Mouse (Mus musculus) bone marrow, adult 2 months (tissue): ENCODE data around the gene Gen1. TPM values are rescaled to one million over a fixed set of nuclear protein-coding genes. Genes with fewer than 3 reads are reported as not detected.

Experiments
- H3K27ac ChIP-seq: fragments of 200-500 bp; 2 replicates; pipeline ENCODE4 v1.5.1; 2012; ENCODE audit warnings: low read depth, mild to moderate bottlenecking, control low read depth, inconsistent platforms, low read length; ENCODE audit not compliant: control insufficient read depth, poor library complexity, insufficient read depth
- H3K4me1 ChIP-seq: fragments of 200-500 bp; 2 replicates; pipeline ENCODE4 v1.6.1; 2011; ENCODE audit warnings: low read length; ENCODE audit not compliant: control insufficient read depth, insufficient read depth
- H3K4me3 ChIP-seq: fragments of 200-500 bp; replicated peaks from 2 replicates; pipeline ENCODE3; 2011; ENCODE audit warnings: mild to moderate bottlenecking, low read depth, low read length, control low read depth; ENCODE audit not compliant: control insufficient read depth
- CTCF ChIP-seq: fragments of 200-500 bp; IDR thresholded peaks from 2 replicates; pipeline ENCODE4 v1.5.1; 2011; ENCODE audit warnings: low read length, control low read depth; ENCODE audit not compliant: control insufficient read depth, insufficient read depth
- POLR2A ChIP-seq: fragments of 200-500 bp; IDR thresholded peaks from 2 replicates; pipeline ENCODE4 v1.6.1; 2011; ENCODE audit warnings: low read depth, mild to moderate bottlenecking, control low read depth, low read length, borderline replicate concordance; ENCODE audit not compliant: control insufficient read depth
- WGBS: fragments of 180-500 bp; shearing (Covaris S2); methylation state at CpG from one replicate; pipeline ENCODE4 v1.1.7; 2018; 5-methylcytosine and 5-hydroxymethylcytosine counted together
- polyA plus RNA-seq: library from polyadenylated mRNA; stranded (reverse); fragments of >200 nt; gene quantifications from 2 replicates; pipeline ENCODE4 v1.2.4, GENCODE M21; 2011; ENCODE audit warnings: low replicate concordance; ENCODE audit not compliant: missing spikeins, insufficient read depth, insufficient read length

The Gen1 gene
- polyA plus RNA-seq, 1 experiment: 6.2 TPM

- TF ChIP-seq POLR2A (no peak), CTCF (no peak)
- no peak overlapping the region for H3K27ac ChIP-seq
- no peaks in the 10 kb centered on the region for H3K4me1 ChIP-seq
- WGBS: 94% methylated on average over 1 of the region's 1 CpGs
- H3K4me3 ChIP-seq: no peak overlapping the region
Observed at GRCm38 (mm10) chr12:11247460-11247859, 18.1 kb downstream of the Gen1 start.

GRCm38 (mm10) chr12:11235996-11236395, 29.6 kb downstream of the Gen1 start:
- TF ChIP-seq CTCF (no peak), POLR2A (no peak)
- H3K4me1 ChIP-seq: no peaks in the 10 kb centered on the region
- WGBS: 31% methylated on average over 2 of the region's 2 CpGs
- H3K27ac ChIP-seq: no peak overlapping the region
- no peak overlapping the region for H3K4me3 ChIP-seq

GRCm38 (mm10) chr12:11230267-11230666, 35.3 kb downstream of the Gen1 start:
- Histone ChIP-seq H3K4me3 (no peak overlapping the region), H3K4me1 (no peaks in the 10 kb centered on the region; the same call in 1 of the 2 replicates), H3K27ac (no peak overlapping the region)
- TF ChIP-seq POLR2A (no peak), CTCF (no peak)
- 30% methylated on average over 2 of the region's 2 CpGs for WGBS

DNA sequence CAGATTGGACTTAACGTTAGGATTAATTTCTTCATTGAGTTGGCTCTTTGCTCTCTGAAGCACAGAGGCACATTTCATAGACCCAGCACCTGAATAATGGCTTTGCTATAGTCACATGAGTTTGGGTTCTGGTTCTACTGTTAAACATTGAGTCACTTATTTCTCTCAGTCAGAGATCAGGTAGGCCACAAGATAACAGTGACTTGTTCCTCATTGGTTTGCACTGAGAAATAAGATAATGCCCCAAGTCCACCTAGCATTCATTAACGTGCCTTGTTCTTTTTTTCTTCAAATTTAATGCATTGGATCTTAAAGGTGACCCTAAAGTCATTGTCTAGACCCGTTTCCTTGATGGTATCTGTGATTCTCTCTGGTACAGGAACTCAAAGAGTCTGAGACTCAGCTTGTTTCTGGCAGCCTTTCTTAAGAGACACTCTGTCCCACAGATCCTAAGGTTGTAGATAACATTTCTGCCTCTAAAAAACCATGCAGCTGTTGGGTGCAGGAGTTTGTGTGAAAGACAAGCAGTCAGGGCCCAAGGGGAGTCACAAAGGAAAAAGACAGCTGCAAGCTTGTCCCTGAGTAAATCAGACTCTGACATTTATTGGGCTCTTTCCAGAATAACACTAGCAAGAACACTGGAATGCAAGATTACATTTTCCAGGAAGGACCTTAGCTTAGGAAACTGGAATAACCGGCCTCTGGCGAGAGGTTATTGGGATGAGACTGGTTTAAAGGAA, 38.9 kb downstream of the Gen1 start:
- WGBS: 79% methylated on average over 5 of the region's 5 CpGs
- H3K4me1 ChIP-seq: no peaks in the 10 kb centered on the region; the same call in 1 of the 2 replicates
- H3K27ac ChIP-seq: no peak overlapping the region
- no peak overlapping the region for H3K4me3 ChIP-seq
- TF ChIP-seq CTCF (no peak), POLR2A (no peak)

GRCm38 (mm10) chr12:11226123-11226522, 39.5 kb downstream of the Gen1 start:
- 64% methylated on average over 1 of the region's 1 CpGs for WGBS
- no peaks in the 10 kb centered on the region; the same call in 1 of the 2 replicates for H3K4me1 ChIP-seq
- H3K27ac ChIP-seq: no peak overlapping the region
- no peak overlapping the region for H3K4me3 ChIP-seq
- no peak for TF ChIP-seq POLR2A
- no peak for TF ChIP-seq CTCF

DNA sequence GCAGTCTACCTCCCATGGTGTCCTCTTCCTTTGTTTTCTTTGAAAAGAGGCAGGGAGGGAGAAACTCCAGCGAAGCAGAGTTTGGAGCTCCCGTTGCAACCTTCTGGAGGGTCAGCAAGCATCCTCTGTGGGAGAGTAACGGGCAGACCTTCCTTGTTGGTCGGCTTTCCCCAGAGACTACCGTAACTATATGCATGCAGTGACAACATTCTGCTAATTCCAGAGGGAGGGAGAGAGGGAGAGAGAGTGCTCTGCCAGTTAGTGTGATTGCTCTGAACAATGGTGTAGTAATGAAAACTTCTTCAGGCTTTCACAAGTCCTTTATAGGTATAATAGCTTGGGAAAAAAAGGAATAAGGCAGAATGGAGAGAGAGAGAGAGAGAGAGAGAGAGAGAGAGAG, 40.9 kb downstream of the Gen1 start:
- Histone ChIP-seq H3K4me1 (no peaks in the 10 kb centered on the region), H3K27ac (no peak overlapping the region), H3K4me3 (no peak overlapping the region)
- TF ChIP-seq CTCF: no peak
- TF ChIP-seq POLR2A: no peak
- 54% methylated on average over 5 of the region's 5 CpGs for WGBS

- no peaks in the 10 kb centered on the region for H3K4me1 ChIP-seq
- no peak for TF ChIP-seq CTCF
- 88% methylated on average over 10 of the region's 10 CpGs for WGBS
- no peak overlapping the region for H3K4me3 ChIP-seq
- H3K27ac ChIP-seq: no peak overlapping the region
Observed at GRCm38 (mm10) chr12:11223090-11223489, 42.5 kb downstream of the Gen1 start.

DNA sequence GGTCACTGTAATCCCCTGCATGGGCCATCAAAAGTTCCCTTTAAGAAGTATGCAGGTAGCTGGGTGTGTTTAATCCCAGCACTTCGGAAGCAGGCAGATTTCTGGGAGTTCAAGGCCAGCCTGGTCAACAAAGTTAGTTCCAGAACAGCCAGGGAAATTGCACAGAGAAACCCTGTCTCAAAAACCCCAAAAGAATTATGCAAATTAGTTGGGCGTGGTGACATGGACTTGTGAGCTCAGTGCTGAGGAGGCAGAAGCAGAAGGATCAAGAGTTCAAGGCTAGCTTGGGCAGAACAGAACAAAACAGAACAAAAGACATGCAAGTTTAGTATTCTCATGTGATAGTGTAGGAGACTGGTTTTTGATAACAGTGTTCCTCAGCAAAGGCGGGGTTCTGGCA, 43.0 kb downstream of the Gen1 start:
- no peak for TF ChIP-seq POLR2A
- no peak for TF ChIP-seq CTCF
- no peak overlapping the region for H3K27ac ChIP-seq
- H3K4me1 ChIP-seq: no peaks in the 10 kb centered on the region
- no peak overlapping the region for H3K4me3 ChIP-seq
- 66% methylated on average over 3 of the region's 3 CpGs for WGBS

- Histone ChIP-seq H3K4me1 (no peaks in the 10 kb centered on the region), H3K27ac (no peak overlapping the region), H3K4me3 (no peak overlapping the region)
- TF ChIP-seq CTCF (no peak), POLR2A (no peak)
- WGBS: 78% methylated on average over 20 of the region's 20 CpGs
Observed at GRCm38 (mm10) chr12:11221524-11222330, 43.9 kb downstream of the Gen1 start.
